Mouse (Mus musculus) cerebellum, postnatal 10 days (tissue): ENCODE data around the gene Tmem273.

Experiments
- DNase-seq, 2 experiments: peaks; one replicate each; pipeline ENCODE4 v3.0.0; 2021; ENCODE audit warnings: mixed read lengths in 2 of 2

The Tmem273 gene

GRCm38 (mm10) chr14:32785556-32786130 is at the start of gene Tmem273:
TSS of gene Tmem273 (plus strand) at chr14:32785963.
- DNase-seq: peak; percentile 58 to 62

- no peak for DNase-seq
These were observed 49.2 kb upstream of the Tmem273 start for GRCm38 (mm10) chr14:32736561-32736960.

- DNase-seq: no peak
These were observed 47.2 kb upstream of the Tmem273 start for GRCm38 (mm10) chr14:32738586-32738985.

GRCm38 (mm10) chr14:32748519-32748918 is 37.2 kb upstream of the Tmem273 start:
- DNase-seq: no peak

- no peak for DNase-seq
These were observed 35.0 kb upstream of the Tmem273 start for GRCm38 (mm10) chr14:32750727-32751126.

GRCm38 (mm10) chr14:32754286-32754685 is 31.5 kb upstream of the Tmem273 start:
- DNase-seq: peak; percentile 68

- DNase-seq: no peak
These were observed 23.6 kb upstream of the Tmem273 start for GRCm38 (mm10) chr14:32762177-32762576.

- no peak for DNase-seq
These were observed 15.2 kb upstream of the Tmem273 start for GRCm38 (mm10) chr14:32770563-32770962.

GRCm38 (mm10) chr14:32772085-32772484 is 13.7 kb upstream of the Tmem273 start:
- DNase-seq: no peak

GRCm38 (mm10) chr14:32772791-32773190 is 13.0 kb upstream of the Tmem273 start:
- peak; percentile 23 to 31 for DNase-seq

- no peak for DNase-seq
These were observed 12.3 kb upstream of the Tmem273 start for GRCm38 (mm10) chr14:32773456-32773855.

- no peak for DNase-seq
These were observed 9.7 kb upstream of the Tmem273 start for GRCm38 (mm10) chr14:32776077-32776476.

- DNase-seq: no peak
These were observed 7.4 kb upstream of the Tmem273 start for GRCm38 (mm10) chr14:32778362-32778761.

- DNase-seq: no peak
These were observed 2.9 kb upstream of the Tmem273 start for GRCm38 (mm10) chr14:32782866-32783265.

GRCm38 (mm10) chr14:32784130-32784747 is 1.5 kb upstream of the Tmem273 start:
- no peak for DNase-seq

GRCm38 (mm10) chr14:32784748-32785134 is 1.0 kb upstream of the Tmem273 start:
- no peak for DNase-seq

GRCm38 (mm10) chr14:32787691-32788090 is 1.9 kb downstream of the Tmem273 start:
- no peak for DNase-seq

- peak in 1 of 2 experiments; percentile 11 for DNase-seq
These were observed 10.6 kb downstream of the Tmem273 start for GRCm38 (mm10) chr14:32796375-32796774.

GRCm38 (mm10) chr14:32797803-32798202 is 12.0 kb downstream of the Tmem273 start:
- no peak for DNase-seq

- DNase-seq: no peak
These were observed 12.6 kb downstream of the Tmem273 start for GRCm38 (mm10) chr14:32798355-32798754.

GRCm38 (mm10) chr14:32800048-32800447 is 14.3 kb downstream of the Tmem273 start:
- no peak for DNase-seq

- DNase-seq: peak; percentile 54 to 57
These were observed 15.4 kb downstream of the Tmem273 start for GRCm38 (mm10) chr14:32801016-32801661.

- DNase-seq: no peak
These were observed 15.9 kb downstream of the Tmem273 start for GRCm38 (mm10) chr14:32801662-32802024.

- DNase-seq: peak; percentile 73 to 80
These were observed 24.3 kb downstream of the Tmem273 start for GRCm38 (mm10) chr14:32810111-32810510.
